Mouse (Mus musculus) layer of hippocampus, adult 11-12 months (tissue): Measurements from ENCODE around the gene Phf20.
"Not testable (repeated sequence)": the region's sequence is repeated elsewhere in the genome, so short reads cannot be mapped to it uniquely, and the experiment has no call there.

Experiments
- DNase-seq: peaks from one replicate; pipeline ENCODE4 v3.0.0; 2022; ENCODE audit warnings: low spot score

The Phf20 gene

GRCm38 (mm10) chr2:156196302-156197128, at the start of gene Phf20:
Phf20 (plus strand) TSS chr2:156196466.
- DNase-seq = peak; percentile 96

DNA sequence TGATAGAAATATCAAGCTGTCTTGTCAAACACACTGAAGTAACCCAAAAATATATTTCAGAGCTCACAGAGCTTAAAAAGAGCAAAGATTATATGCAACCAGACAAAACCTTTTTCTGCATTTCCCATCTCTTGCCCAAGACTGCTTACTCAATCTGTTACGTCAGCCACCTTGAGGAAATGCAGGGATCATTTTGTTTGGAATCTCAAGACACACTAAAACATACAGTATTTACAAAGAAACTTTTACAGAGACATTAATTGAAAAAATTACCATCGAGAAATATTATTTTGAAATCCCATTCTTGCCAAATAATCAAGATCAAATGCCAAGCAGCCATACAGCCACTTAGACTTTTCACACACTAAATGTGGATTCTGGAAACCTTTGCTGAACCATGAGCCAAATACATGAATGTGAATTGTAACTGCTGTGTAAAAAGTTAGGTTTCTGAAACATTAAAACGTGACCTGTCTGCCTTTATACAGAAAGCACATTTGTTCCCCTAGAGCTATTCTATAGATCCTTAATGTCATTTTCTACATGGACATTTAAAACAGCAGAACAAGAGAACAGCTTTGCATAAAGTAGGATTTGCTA, 48.9 kb upstream of the Phf20 start:
- no peak for DNase-seq

- DNase-seq = no peak
These were observed 44.7 kb upstream of the Phf20 start for GRCm38 (mm10) chr2:156151538-156151937.

DNA sequence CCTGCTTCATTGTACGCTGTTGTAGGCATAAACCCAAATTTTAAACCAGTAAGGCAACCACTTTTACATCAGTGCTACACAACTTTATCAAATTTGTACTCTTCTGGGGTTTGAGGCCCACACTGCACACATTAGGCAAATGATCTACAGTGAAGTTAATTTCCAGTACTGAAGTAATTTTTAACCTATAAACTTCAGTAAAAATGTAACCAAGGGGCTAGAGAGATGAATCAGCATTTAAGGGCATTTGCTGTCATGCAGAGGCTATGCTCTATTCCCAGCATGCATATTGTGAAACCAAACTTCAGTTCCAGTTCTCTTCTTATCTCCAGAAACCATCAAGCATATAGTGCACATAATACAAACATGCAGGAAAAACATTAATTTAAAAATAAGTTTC, 30.8 kb upstream of the Phf20 start:
- no peak for DNase-seq

GRCm38 (mm10) chr2:156166557-156166956, 29.7 kb upstream of the Phf20 start:
- no peak for DNase-seq

DNA sequence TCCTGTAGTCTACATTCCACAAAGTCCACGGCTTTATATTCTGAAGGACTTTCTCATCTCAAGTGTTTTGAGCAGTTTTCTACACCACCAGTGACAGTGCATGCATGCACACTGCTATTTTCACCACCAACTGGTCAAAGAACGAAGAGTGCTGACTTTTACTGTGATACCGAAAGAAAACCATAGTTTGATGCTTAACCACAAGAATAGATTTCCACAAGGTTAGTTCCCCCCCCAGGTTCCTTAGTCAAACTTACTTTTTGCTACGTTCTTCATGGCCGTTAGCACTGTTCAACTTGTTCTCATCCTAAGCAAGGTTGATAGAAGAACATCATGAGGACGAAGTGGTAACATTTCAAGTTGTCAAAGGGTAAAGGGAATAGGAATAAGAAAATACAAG, 19.2 kb upstream of the Phf20 start:
- DNase-seq = no peak

DNA sequence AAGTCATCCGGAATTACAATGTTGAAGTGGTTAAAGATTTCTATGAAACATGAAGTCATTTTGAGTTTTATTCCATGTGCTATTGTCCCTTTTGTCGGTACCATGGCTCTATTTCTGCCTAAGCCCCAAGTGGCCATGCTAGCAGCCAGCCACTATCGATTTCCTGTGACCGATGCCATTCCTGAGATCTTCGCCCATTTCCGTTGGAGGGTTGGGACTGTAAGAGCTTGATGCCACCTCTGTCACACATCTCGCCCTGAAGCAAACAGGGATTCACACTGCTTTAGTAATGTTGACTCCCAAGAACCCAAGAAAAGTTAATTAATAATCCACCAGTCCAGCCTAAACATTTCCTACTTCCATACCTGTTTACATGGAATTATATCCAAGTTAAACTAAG, 18.6 kb upstream of the Phf20 start:
- no peak for DNase-seq

DNA sequence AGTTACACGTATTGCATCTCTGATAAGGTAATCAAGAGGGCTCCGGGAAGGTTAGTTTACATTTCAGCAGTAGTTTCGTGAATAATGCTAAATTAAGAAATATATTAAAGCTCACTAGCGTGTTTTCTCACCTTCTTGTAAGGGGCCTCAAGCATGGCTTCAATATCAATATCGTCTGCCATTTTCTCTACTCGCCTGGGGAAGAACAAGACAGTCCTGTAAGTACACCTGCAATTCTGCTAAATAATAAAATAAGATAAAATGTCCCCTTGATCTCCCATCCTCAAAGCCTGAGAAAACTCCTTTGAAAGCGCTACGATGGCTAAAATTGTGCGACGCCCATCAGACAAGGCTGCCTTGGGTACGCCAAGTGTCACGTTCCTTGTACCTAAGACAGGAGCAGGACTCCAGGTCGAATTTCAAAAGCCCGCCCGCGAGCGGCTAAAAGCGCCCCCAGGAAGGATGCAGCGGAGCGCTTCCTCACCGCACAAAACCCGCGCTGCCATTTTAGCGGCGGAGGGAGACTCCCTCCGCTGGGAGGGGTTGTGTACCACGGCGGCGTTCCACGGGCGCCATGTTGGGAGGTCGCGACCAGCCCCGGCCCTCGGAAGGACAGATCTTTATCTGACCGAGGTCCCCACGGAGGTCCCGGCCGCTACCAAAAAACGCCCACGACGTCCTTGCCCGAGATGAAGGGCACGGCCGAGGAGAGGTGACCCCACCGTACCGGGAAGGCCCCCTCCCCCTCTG, 17.0 kb upstream of the Phf20 start:
- peak; percentile 79 for DNase-seq

- no peak for DNase-seq
These were observed 16.5 kb upstream of the Phf20 start for GRCm38 (mm10) chr2:156179796-156180093.

DNA sequence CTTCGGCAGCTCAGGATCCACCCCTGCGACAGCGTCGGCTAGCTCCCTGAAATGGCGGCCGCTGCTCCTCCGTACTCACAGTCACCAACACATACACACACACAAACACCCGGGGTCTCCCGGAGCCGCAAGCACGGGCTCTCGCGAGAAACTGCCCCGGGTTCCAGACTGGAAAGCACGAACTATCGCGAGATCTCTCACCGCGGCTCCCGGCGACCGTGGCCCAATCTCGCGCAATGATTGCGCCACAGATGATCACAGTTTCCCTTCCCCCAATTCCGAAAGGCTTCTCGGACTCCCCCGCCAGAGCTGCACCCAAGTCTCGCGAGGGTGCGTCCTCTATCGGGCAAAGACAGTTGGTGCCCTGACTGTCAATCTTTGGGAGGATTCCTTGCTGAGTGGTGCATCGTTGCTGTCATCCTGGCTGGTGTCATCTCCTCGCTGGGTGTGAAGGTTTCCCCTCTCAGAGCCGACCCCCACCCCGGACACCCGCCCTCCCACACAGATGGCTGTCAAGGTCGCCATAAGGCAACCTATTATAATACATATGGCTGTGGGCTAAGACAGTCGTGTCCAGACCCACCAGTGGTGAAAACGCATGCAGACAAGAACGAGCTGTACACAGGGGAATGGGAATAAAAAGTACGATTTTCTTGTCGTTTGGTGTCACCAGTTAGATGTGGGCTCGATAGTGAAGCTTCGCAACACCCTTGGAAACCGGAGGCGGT, 16.0 kb upstream of the Phf20 start, which contains the start of gene Rbm39:
Rbm39 (minus strand) TSS at position 145 of the 728 bp plus-strand sequence.
- DNase-seq = peak; percentile 100

- no peak for DNase-seq
These were observed 15.3 kb upstream of the Phf20 start for GRCm38 (mm10) chr2:156180824-156181590.

DNA sequence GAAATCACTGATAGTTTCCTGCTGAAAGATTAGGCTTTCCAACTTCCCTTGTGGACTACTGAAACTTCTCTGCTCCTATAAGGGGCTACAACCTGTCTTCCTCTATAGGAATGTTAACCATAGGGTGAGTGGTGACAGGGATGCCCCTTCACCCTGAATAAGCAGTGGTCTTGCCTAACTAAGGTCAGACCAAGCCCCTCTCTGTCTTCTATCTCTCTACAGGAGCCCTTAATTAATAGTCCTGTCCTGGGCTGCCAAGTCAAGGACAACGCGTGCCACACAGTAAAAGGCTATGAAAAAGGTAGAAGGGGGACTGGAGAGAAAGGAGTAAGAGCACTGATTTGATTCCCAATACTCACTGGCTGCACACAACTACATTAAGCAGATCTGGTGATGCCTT, 14.7 kb upstream of the Phf20 start:
- no peak for DNase-seq

DNA sequence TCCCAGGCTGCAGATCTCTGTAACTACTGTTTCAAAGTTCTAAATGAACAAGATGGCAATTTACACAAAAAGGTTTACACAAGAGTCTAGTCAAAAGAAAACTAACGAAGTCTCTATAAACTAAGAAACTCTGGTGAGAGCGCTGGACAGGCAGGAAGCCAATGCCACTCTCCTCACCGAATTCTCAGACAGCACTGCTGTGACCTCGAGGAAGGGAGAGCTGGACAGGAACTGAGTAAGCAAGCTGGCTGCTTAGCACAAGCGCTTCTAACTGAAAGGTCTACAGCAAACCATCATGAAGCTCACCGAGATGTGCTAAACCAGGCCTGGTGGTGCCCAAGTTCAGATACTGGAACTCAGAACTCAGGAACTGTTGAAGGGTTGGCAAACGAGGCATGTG, 7.0 kb upstream of the Phf20 start:
- not testable (repeated sequence) for DNase-seq

DNA sequence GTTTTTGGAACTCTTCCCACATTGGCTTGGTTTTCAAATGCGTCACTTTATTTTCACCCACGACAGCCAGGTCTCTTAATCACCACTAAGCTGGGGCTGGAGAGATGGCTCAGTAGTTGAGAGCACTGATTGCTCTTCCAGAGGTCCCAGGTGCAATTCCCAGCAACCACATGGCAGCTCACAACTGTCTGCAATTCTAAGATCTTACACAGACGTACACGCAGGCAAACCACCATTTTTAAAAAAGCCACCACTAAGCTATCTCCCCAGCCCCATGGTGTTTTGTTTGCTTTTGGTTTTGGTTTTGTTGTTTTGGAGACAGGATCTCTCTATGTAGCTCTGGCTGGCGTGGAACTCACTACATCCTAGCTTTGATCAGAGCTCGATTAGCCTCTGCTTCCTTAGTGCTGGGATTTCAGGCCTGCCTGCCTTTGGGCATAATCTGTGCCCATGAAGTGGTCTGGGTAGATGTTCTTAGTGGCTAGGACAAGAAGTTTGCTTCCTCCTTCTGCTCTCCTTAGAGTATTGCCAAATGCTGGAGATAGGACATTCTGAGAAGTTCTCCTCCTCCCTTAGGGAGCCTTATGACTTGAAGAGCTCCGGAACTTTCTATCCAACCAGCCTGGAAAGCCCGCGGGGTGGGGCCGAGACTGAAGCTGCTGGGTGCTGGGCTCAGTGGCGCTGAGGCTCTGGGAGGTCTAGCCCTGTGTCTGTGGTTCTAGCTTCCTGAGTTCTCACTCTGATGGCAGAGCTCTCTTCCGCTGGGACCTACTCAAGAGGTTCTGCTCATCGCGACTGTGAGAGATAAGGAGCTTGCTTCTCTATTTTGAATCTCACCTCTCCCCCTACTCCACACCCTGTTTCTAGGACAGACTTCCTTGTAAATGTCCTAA, 6.0 kb upstream of the Phf20 start:
- DNase-seq = no peak

DNA sequence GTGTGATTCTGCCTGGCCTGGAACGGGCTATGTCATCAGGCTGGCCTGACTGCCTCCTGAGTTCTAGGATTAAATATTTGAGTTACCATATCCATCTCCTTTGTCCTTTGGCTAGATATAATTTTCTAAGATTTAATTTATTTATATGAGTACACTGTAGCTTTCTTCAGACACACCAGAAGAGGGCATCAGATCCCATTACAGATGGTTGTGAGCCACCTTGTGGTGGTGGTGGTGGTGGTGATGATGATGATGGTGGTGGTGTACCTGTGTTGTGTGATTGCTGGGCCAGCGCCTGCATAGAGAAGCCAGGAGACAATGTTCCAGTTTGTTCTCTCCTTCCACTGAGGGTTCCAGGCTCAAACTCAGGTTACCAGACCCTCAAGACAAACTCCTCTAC, 4.7 kb upstream of the Phf20 start:
- no peak for DNase-seq

GRCm38 (mm10) chr2:156192068-156192467, 4.2 kb upstream of the Phf20 start:
- DNase-seq = no peak

DNA sequence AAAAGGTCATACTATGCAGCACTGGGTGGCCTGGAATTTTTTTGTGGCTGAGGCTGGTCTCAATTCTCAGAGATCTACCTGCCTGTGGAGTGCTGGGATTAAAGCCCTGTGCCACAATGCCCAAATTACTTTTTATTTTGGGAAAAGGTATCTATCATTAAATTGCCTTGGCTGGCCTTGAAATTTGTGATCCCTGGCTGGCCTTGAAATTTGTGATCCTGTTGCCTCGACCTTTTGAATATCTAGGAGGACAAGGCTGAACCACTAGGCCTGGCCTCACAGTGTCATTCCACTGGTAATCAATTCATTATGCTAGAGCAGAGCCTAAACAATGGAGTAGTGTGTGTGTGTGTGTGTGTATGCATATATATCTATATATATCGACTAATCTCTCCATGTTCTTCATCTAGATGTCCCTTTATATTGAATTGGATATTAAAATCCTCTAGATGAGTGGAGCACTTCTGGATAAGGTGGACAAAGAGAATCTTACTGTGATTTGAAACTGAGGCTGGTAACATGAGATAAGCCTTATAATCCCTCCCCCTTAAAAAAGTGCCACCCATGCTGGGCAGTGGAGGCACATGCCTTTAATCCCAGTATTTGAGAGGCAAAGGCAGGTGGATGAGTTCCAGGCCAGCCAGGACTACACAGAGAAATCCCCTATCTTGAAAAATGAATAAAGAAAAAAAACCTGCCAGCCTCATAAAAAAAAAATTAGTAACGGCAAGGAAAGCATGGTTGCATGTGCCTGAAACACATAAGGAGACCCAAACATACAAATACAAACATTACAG, 3.0 kb upstream of the Phf20 start:
- DNase-seq = no peak

- no peak for DNase-seq
These were observed 1.7 kb upstream of the Phf20 start for GRCm38 (mm10) chr2:156194571-156194970.

DNA sequence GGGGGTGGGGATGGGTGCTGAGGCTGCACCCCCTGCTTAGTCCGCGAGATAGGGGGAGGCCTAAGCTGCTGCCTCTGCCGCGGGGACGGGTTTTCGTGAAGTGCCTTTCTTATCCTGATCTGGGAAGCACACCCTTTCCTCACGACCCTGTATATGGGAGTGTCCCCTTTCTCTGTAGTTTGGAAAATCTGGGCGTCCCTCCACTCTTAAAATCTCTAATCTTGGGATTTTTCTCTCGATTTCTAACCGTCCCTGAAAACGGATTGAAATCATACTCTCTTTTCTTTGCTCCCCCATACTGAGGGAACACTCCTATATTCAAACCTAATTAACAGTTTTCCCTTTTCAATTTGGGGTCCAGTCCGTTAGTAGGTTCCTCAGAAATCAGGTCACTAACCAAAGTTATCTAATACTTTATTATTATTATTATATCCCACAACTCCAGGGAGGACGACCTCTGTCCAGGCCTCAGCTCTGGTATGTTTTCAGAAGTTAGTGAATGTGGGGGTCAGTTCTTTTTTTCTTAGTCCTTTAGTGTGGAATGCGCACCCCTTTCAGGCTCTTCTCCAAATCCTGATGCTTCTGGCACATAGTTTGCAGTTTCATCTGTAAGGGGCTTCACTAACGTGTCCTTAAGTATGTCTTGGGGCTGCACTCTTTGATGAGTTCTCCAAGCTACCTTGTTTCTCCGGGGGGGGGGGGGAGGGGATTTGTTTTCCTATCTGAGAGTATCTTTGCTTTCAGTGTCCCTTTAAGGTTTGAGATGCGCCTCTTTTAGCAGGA, 1.1 kb downstream of the Phf20 start:
- DNase-seq = no peak
